Mouse (Mus musculus): ENCODE data around the gene Pex7.

Pex7 gene

DNA sequence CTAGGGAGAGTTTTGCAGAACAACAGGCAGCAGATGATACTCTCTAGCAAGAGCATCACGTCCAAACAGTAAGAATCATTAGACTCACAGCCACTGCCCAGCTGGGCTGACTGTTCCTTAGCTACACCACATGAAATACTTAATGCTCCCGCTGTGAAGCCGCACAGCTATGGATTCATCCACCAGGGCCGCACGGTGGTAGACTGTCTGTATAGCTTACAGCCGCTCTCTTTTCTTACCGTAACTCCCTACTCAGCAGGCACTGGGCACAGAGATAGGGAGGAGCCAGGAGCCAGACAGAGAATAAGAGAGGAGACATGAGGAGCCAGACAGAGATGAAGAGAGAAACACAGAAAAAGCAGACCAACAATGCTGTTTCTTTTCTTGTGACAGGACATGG is 30.8 kb downstream of the Pex7 start:
- DNase-seq, result no peak

DNA sequence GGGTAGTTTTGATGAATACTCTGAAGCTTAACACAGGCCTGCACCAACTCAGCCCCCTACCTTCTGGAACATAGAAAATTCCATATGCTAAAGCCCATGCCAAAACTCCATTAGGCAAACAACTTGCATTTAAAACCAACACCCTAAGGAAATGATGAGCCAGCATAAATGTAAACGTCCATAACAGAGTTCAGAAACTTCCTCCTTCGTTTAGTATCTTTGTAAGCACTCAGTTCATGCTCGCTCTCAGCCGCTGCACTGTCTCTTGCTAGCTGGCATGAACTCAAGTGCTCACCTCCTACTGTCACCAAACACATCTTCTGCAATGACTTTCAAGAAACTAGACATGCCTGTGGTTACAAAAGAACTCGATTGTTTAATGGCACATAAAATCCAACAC is 32.1 kb downstream of the Pex7 start:
- DNase-seq, result no peak

DNA sequence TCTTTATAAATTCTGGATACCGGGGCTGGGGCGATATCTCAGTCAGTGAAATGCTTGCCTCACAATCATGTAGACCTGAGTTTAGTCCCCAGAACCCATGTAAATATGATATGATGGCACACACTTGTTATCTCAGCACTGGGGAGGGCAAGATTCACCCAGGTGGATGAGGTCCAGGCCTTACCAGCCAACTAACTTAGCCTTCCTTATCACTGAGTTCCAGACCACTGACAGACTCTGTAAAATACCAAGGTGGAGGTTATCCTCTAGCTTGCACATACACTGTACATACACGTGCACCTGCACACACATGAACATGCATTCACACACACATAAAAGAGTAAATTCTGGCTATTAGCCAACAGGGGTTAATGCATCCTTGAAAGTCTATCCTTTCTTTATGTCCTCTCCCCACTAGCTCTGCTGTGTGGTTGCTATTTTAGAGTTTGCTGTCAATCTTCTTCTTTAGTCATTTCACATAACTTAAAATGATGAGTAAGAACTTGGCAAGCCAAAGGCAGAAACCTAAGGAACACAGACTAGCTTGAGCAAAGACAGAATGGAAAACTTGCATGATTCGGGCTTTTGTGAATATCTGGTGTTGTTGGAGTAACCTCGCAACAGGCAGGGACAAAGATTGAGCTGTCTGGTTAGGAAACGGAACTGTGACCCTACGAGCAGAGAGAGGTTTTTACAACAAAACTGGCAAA is 51.7 kb downstream of the Pex7 start:
- DNase-seq, result no peak

DNA sequence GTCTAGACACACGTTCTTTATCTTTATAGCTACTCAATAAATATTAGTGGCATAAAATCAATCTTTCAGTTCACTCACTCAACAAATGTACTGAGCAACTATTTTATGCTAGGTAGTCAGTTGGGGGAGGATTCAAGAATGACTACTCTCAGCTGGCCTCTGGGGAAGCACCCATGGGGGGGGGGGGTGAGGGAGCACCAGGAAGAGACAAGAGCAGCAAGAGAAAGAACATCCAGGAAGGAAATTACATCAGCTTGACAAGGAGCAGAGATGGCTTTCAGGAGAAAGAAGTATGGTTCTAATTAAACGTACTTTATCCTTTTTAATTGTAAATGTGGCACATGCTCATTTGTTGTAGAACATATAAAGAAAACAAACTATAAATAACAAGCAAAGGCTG is 53.9 kb downstream of the Pex7 start:
- DNase-seq, result no peak

DNA sequence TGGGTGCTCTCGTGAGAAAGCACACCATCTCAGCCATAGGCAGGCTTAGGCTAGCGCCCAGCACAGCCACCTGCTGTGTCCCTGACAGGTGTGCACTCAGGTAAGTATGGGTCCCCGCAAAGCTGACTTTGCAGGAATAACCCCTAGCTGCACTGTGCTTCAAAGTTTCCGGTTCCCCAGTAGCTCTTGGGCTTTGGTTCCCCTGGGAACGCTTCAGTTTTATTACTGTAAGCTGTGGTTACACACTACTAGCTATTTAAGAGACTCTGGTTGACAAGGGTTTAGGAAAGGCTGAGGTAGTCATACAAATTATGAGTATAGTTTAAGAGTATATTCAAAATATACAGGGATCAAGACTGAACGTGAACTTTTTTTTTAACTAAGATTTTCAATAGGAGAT is 54.7 kb downstream of the Pex7 start:
- DNase-seq, result no peak

DNA sequence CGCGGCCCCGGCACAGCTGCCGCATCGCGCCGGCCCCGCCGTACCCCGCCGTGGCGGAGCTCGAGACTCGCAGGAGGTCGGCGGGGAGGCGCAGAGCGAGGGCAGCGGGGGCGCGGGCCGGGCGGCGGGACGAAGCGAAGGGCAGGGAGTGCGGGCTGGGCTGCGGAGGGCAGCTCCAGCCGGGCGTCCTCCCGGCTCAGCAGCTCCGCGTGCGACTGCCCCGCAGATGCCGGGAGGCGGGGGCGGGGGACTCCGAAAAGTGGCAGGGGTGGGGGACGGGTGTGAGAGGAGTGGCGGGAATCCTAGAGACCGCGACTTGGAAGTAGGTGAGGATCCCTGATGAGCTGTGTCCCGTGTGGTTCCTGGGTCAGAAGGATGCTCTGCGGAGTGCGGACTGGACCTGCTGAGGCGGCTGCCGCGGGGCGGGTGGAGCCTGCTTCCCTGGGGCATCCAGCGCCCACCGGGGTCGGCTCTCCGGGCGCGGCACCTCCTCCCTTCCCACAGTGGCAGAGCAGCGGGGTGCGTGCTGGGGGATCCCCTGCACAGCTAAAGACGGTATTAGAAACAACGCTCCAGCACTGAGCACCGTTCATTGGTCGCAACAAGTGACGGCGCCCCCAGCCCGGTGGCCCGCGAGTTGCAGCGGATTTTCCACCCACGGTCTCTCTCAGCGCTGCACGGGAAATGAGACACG is 56.3 kb downstream of the Pex7 start, which contains the start of gene Slc35d3:
TSS of gene Slc35d3 (minus strand) at position 462 of the 694 bp plus-strand sequence.
- DNase-seq, result peak; percentile 2 to 20

DNA sequence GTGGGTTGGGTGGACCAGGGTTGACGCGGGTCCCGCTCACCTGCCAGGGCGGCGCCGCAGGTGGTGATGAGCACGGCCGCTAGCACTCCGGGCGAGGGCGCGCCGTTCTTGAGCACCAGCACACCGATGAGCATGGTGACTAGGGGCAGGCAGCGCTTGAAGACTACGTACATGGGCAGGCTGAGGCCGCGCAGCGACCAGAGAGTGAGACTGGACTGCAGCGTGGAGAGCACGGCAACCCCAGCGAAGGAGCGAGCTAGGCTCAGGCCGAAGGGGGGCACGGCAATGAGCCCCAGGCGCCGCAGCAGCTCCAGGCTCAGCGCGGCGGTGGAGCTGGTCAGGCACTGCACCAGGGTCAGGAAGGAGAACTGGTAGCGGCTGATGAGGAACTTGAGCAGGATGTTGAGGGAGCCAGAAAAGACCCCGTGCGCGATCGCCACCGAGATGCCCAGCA is 56.9 kb downstream of the Pex7 start:
- DNase-seq, result peak; percentile 3 to 23

DNA sequence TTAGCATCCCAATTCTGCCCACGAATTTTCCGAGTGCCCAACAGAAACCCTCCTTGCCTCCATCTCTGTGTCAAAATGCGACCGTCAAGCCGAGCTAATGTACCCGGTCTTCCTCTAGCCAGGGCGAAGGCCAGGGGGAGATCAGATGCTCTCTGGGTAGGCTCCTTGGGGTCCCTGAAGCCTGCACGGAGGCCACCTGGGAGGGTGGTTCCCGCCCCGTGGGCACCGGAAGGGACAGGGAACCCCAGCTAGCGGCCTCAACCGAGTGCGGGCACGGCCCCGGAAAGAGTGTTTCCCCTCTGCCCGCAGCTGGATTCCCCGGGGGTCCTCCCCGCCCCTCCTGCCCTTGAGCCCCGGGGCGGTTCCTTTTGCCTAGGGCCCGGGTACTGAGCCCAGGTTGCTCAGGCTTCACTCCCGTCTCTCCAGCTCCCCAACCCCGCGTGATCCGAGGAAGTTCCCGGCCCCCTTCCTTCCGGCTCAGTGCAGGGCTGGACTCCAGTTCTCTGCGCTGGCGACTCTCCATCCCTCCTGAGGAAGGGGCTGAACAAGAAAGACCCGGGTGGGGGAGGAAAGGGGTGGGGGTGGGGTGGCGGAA is 57.6 kb downstream of the Pex7 start:
- peak in 1 of 2 experiments; percentile 2 for DNase-seq

DNA sequence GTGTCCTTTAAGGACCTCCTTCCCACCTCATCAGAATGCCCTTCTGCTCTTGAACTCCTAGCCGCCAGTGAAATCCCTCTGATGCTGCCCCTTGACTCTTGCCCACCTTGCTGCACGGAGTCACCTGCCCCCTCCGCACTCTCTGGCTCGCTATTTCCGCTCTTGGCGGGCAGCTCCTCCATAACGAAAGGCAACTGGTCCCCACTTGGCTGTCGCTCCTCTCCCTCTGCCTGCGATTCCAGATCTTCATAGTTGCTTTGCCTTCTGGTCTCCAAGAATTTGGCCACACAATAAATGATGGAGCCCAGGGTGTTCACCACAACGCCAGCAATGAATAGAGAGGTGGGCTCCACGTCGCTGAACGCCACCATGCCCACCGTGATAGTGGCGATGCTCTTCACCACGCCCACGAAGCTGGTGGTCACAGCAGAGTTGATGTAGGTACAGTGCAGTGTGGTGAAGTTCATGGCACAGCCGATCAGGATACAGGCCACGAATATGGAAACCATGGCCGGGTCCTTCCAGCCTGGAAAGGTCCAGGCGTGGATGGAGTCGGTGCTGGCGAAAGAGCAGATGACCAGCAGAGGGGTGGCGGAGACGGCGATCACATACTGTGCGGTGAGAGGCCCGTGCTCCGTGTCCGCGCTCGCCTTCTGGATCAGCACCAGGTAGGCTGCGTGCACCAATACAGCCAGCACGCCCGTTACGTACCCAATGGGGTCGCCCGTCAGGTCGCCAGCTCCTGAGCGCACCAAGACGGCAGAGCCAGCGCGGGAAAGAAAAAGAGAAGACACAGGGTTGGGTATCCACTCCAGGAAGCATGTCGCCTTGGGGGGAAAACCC is 58.3 kb downstream of the Pex7 start:
- peak; percentile 3 to 7 for DNase-seq

DNA sequence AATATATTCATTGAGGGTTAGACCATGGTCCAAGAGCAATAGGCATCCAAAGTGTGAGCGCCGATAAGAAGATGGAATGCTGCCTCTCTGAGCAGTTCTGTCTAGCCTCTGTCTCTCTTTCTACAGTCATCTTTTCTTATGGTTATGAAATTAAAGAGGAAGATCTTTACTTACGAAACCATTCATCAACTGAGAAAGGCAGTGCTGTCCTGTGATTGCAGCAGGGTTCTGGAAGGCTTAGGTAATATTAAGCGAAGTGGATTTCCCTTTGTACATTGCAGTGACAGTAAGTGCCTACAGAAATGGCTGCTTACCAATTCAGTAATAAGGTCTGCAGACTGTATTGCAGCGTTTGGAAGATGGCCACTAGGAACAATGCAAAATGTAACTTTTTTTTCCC is 67.7 kb downstream of the Pex7 start:
- DNase-seq, result no peak

DNA sequence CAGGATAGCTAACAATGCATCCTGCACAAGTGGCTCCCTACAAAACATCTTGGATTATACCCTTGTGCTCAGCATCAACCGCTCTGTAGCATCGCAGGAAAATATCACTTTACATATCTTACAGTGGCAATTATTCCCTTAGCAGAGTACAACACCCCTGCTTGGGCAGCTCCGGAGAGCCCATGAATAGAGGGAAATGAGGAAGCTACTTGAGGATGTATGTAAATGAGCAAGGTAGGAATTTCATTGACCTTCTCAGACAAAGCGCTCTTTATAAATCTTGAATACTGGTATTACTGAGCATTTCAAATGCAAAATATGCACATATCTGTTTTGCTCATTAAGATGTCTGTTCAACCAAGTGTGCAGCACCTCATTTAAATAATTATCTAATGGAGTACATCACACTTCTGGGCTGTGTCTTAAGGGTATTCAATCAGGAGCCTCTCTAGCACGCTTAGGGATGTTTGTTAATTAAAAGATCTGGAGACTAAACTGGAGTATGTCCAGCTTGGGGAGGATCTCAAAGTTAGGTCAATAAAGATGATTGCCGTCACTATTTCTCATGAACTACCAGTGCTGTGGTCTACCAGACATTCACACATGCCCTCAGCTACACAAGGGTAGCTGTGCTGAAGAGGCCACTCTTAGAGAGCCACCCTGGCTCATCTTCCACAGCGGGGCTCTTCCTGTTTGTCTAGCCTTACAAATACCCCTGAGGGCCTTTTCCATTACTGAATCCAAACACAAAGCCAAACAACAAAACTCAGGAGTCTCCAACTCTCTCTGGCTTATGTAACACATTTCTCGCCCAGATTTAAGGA is 71.4 kb downstream of the Pex7 start:
- no peak for DNase-seq

DNA sequence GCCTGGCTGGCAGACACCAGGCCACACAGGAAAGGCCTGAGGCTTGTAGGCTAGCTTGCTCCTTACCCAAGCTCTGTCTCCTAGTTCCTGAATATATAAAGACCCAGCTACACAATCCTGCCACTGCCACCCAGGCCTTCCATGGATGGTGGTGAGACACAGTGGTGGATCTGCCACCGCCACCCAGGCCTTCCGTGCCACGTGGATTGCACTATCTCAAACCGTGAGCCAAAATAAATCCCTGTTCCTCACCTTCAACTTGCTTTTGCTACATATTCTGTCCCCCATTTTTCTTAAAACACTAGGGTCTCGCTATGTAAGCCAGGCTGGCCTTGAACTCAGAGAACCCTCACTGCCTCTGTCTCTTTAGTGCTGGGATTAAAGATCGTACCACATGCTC is 73.3 kb downstream of the Pex7 start:
- no peak for DNase-seq

DNA sequence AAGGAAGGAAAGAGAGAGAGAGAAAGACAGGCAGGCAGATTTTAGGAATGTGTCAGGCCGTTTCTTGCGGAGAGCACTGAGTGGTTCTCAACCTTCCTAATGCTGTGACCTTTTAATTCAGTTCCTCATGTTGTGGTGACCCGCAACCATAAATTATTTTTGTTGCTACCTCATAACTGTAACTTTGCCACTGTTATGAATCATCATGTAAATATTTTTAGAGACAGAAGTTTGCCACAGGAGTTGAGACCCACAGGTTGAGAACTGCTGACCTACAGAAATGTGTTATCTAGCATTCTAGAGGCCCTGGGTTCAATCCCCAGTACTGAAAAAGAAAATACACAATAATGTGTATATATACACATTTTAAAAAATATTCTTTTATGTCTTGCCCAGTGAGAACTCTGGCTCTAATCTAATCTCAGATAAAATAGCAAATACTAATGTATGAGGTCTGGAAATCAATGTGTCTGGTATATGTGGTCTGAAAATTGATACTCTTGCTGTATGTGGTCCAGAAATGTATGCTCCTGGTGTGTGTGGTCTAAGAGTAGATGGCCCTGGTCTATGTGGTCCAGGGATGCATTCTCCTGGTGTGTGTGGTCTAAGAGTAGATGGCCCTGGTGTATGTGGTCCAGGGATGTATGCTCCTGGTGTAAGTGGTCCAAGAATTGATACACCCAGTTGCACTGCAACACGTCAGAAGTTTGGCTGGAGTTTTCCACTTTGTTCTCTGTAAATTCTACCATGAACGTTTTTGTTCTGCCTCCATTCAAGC is 76.2 kb downstream of the Pex7 start:
- DNase-seq, result no peak

DNA sequence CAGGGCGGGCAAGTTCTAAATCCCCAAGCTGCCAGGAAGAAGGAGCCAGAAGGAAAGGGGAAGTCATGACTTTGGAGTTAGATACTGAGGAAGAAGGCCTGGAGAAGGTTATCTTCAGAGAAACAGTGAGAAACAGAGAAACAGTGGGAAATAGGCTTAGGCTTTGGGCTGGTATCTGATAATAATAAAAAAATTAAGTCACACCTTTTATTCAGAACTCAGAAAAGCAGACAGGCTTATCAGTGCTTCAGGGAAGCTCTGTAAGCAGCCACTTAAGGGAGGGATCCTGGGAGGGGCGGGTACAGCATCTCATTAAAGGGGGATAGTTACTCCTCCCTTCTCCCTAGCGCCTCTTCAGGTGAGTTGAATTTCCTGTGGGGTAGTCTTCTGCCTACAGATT is 86.5 kb downstream of the Pex7 start:
- DNase-seq, result no peak

DNA sequence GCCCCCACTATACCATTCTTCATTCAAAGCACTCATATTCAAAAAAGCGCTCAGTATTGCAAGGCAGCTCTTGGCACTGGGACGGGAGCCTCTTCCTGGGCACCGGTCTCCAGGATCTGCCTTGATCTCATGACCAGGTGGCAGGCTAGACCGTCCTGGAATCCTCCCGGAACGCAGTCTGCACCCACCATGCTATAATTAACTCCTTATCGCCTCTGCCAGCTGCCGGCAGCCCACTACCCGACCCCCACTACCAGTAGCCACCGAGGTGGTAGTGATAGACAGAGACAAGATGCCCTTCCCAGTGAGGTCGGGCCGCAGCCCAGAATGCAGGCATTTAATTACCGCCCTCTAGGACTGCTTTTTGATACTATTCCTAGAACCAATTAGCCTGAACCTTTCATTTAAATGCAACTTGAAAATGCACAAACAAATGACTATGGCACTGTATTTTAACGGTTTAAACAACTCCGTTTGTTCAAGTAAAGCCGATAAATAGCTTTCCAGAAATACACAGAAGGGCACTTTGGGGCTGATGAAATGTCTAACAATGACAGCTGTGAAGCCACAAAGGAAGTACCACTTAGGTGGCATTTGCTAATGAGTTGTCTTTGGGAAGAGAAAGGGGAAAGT is 88.7 kb downstream of the Pex7 start:
- DNase-seq, result no peak

DNA sequence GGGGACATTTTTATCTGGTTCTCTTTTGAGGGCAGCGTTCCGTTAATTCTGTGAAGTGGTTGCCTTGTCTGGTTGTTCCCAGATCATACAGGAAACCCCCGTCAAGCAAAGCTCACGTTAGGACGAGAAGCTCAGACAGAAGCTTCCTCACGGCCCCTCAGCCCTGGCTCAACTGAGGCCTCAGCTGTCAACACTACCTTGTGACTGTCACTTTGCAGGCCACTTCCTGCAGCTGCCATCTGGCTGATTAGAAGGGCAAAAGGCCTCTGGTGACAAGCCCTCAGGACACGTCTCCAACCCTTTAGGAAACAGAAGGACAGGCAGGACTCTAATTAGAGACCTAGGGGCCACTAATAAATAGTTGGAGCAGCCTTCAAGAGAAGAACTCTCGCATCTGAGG is 92.1 kb downstream of the Pex7 start:
- DNase-seq, result peak; percentile 5 to 13

DNA sequence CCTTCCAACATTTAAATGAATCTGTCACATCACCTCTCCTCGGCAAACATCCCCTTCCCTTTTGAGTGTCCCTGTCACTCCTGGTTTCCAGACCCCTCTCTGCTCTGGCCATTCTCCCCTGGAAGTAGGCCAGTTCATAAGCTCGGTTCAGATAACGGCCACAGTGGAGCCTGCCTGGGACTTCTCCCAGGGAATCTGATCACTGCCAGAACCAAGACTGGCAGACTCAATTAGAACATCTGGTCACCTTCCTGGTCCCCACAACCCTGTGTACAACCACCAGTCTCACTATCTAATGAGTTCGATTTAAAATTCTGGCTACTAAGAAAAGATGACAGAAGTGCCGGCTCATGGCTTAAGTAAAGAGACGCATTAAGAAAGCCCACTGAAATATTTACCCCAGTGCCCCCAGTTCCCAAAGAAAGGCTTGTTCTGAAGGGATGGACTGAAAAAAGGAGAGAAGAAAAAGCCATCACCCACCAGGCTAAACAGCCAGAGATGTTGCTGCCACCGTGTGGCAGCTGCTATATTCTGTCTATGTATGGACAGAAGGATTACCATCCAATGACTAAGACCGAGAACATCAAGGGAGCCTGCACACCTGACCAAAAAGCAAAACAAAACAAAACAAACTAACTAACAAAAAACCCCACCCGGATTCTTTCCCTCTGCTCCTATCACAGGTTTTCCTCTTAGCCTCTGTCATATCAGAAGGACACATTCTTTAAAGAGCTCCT is 95.9 kb downstream of the Pex7 start:
- peak; percentile 9 to 23 for DNase-seq

DNA sequence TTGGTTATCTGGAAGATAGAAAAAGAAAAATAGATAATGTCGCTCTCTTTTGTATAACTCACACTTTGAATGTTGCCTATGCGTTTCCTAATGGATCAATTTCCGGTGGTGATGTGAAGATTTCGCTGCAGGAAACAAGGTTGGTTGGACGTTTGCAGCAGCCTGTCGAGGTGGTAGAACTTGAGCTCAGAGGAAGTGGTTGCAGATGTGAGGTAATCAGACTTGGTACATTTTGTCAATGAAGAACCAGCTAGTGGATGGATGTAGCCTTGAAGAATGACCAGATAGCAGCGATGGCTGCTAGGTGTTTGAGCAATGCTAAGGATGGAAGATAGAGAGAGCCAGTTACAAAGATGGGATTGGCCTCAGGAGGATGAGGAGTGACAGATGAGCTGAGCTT is 102.7 kb downstream of the Pex7 start:
- no peak for DNase-seq

Measured in cerebellum, adult 18-20 months (tissue).